Mouse (Mus musculus): ENCODE results near the gene Chek2. TPM values are rescaled to one million over a fixed set of nuclear protein-coding genes. Genes with fewer than 3 reads are reported as not detected.

Chek2 gene
- polyA plus RNA-seq, 1 experiment from 2014 or later = 23.5 TPM

GRCm38 (mm10) chr5:110841046-110841862 lies 1.5 kb downstream of the Chek2 start:
- 90% methylated on average over 14 of the region's 14 CpGs for WGBS
- H3K9ac ChIP-seq = no peak overlapping the region
- no peak for ATAC-seq (ENCODE audit: insufficient number of reproducible peaks, low FRiP score, low TSS enrichment, low read depth)
- H3K4me2 ChIP-seq (replicated peaks) = no peak overlapping the region; the same call in 1 of the 2 replicates
- peaks cover 9% of the 10 kb centered on the region; the same call in 1 of the 2 replicates for H3K4me1 ChIP-seq
- no peak overlapping the region for H3K27ac ChIP-seq (replicated peaks)
- no peaks in the 10 kb centered on the region for H3K9me3 ChIP-seq (replicated peaks)
- no peaks in the 10 kb centered on the region for H3K27me3 ChIP-seq
- peaks cover 7% of the 10 kb centered on the region; the same call in 1 of the 2 replicates for H3K36me3 ChIP-seq
- H3K4me3 ChIP-seq (replicated peaks) = no peak overlapping the region

- H3K27ac ChIP-seq (replicated peaks) = no peak overlapping the region
- H3K27me3 ChIP-seq = no peaks in the 10 kb centered on the region
- 80% methylated on average over 1 of the region's 1 CpGs for WGBS
- peaks cover 17% of the 10 kb centered on the region; the same call in 1 of the 2 replicates for H3K36me3 ChIP-seq
- no peak overlapping the region for H3K4me2 ChIP-seq (replicated peaks)
- ATAC-seq (ENCODE audit: insufficient number of reproducible peaks, low FRiP score, low TSS enrichment, low read depth) = no peak
- no peak overlapping the region for H3K4me3 ChIP-seq (replicated peaks)
- no peaks in the 10 kb centered on the region for H3K9me3 ChIP-seq (replicated peaks)
- no peaks in the 10 kb centered on the region for H3K4me1 ChIP-seq
- H3K9ac ChIP-seq = no peak overlapping the region
Observed at GRCm38 (mm10) chr5:110852990-110853389, 13.2 kb downstream of the Chek2 start.

- Histone ChIP-seq H3K9ac (no peak overlapping the region), H3K27ac (replicated peaks) (0 out of 2 replicates have a peak overlapping the region, but pooled peaks have one; percentile 34), H3K4me3 (replicated peaks) (no peak overlapping the region), H3K27me3 (no peaks in the 10 kb centered on the region), H3K36me3 (peaks cover 11% of the 10 kb centered on the region; the same call in 1 of the 2 replicates), H3K4me2 (replicated peaks) (no peak overlapping the region), H3K4me1 (no peaks in the 10 kb centered on the region), H3K9me3 (replicated peaks) (no peaks in the 10 kb centered on the region)
- ATAC-seq (ENCODE audit: insufficient number of reproducible peaks, low FRiP score, low TSS enrichment, low read depth) = no peak
- WGBS = 22% methylated on average over 5 of the region's 5 CpGs
Observed at GRCm38 (mm10) chr5:110857091-110857490, 17.3 kb downstream of the Chek2 start.

- Histone ChIP-seq H3K9ac (no peak overlapping the region), H3K36me3 (peaks cover 19% of the 10 kb centered on the region), H3K4me1 (no peaks in the 10 kb centered on the region), H3K9me3 (replicated peaks) (no peaks in the 10 kb centered on the region), H3K4me3 (replicated peaks) (0 out of 2 replicates have a peak overlapping the region, but pooled peaks have one; percentile 10), H3K27me3 (no peaks in the 10 kb centered on the region), H3K27ac (replicated peaks) (peak overlapping the region; percentile 78), H3K4me2 (replicated peaks) (no peak overlapping the region)
- WGBS = 52% methylated on average over 13 of the region's 13 CpGs
- 0 out of 2 replicates have a peak, but pooled peaks have one; percentile 43 for ATAC-seq (ENCODE audit: insufficient number of reproducible peaks, low FRiP score, low TSS enrichment, low read depth)
Observed at GRCm38 (mm10) chr5:110859013-110859650, 19.4 kb downstream of the Chek2 start.

GRCm38 (mm10) chr5:110860445-110860844 lies 20.7 kb downstream of the Chek2 start:
- H3K9ac ChIP-seq = no peak overlapping the region
- ATAC-seq (ENCODE audit: insufficient number of reproducible peaks, low FRiP score, low TSS enrichment, low read depth) = no peak
- no peak overlapping the region for H3K4me2 ChIP-seq (replicated peaks)
- WGBS = 86% methylated on average over 5 of the region's 5 CpGs
- H3K27me3 ChIP-seq = no peaks in the 10 kb centered on the region
- no peak overlapping the region for H3K4me3 ChIP-seq (replicated peaks)
- H3K9me3 ChIP-seq (replicated peaks) = no peaks in the 10 kb centered on the region
- H3K27ac ChIP-seq (replicated peaks) = no peak overlapping the region
- peaks cover 19% of the 10 kb centered on the region for H3K36me3 ChIP-seq
- no peaks in the 10 kb centered on the region for H3K4me1 ChIP-seq

GRCm38 (mm10) chr5:110868460-110868859 lies 28.7 kb downstream of the Chek2 start:
- H3K9ac ChIP-seq = no peak overlapping the region
- no peak overlapping the region for H3K4me3 ChIP-seq (replicated peaks)
- 67% methylated on average over 4 of the region's 4 CpGs for WGBS
- no peak overlapping the region for H3K27ac ChIP-seq (replicated peaks)
- H3K27me3 ChIP-seq = no peaks in the 10 kb centered on the region
- H3K36me3 ChIP-seq = peaks cover 15% of the 10 kb centered on the region; the same call in 1 of the 2 replicates
- H3K4me2 ChIP-seq (replicated peaks) = no peak overlapping the region
- no peak for ATAC-seq (ENCODE audit: insufficient number of reproducible peaks, low FRiP score, low TSS enrichment, low read depth)
- peaks cover 8% of the 10 kb centered on the region; the same call in 1 of the 2 replicates for H3K4me1 ChIP-seq
- no peaks in the 10 kb centered on the region for H3K9me3 ChIP-seq (replicated peaks)

- Histone ChIP-seq H3K27me3 (no peaks in the 10 kb centered on the region), H3K4me3 (replicated peaks) (no peak overlapping the region), H3K4me2 (replicated peaks) (no peak overlapping the region), H3K9ac (no peak overlapping the region), H3K36me3 (peaks cover 11% of the 10 kb centered on the region; the same call in 1 of the 2 replicates), H3K27ac (replicated peaks) (0 out of 2 replicates have a peak overlapping the region, but pooled peaks have one; percentile 2), H3K4me1 (peaks cover 8% of the 10 kb centered on the region; the same call in 1 of the 2 replicates), H3K9me3 (replicated peaks) (no peaks in the 10 kb centered on the region)
- 61% methylated on average over 8 of the region's 8 CpGs for WGBS
- no peak for ATAC-seq (ENCODE audit: insufficient number of reproducible peaks, low FRiP score, low TSS enrichment, low read depth)
Observed at GRCm38 (mm10) chr5:110869242-110869669, 29.5 kb downstream of the Chek2 start.

GRCm38 (mm10) chr5:110873160-110873559 lies 33.4 kb downstream of the Chek2 start:
- H3K4me2 ChIP-seq (replicated peaks) = no peak overlapping the region
- H3K4me3 ChIP-seq (replicated peaks) = no peak overlapping the region
- no peaks in the 10 kb centered on the region for H3K27me3 ChIP-seq
- H3K4me1 ChIP-seq = peaks cover 16% of the 10 kb centered on the region; the same call in 1 of the 2 replicates
- no peaks in the 10 kb centered on the region for H3K9me3 ChIP-seq (replicated peaks)
- no peak overlapping the region for H3K27ac ChIP-seq (replicated peaks)
- peaks cover 11% of the 10 kb centered on the region; the same call in 1 of the 2 replicates for H3K36me3 ChIP-seq
- WGBS = 89% methylated on average over 6 of the region's 6 CpGs
- no peak overlapping the region for H3K9ac ChIP-seq
- no peak for ATAC-seq (ENCODE audit: insufficient number of reproducible peaks, low FRiP score, low TSS enrichment, low read depth)

- Histone ChIP-seq H3K4me2 (replicated peaks) (no peak overlapping the region), H3K4me1 (peaks cover 19% of the 10 kb centered on the region), H3K27me3 (no peaks in the 10 kb centered on the region), H3K9me3 (replicated peaks) (no peaks in the 10 kb centered on the region), H3K4me3 (replicated peaks) (no peak overlapping the region), H3K36me3 (peaks cover 11% of the 10 kb centered on the region; the same call in 1 of the 2 replicates), H3K27ac (replicated peaks) (no peak overlapping the region), H3K9ac (no peak overlapping the region)
- ATAC-seq (ENCODE audit: insufficient number of reproducible peaks, low FRiP score, low TSS enrichment, low read depth) = no peak
Observed at GRCm38 (mm10) chr5:110874711-110875110, 34.9 kb downstream of the Chek2 start.

GRCm38 (mm10) chr5:110875286-110875685 lies 35.5 kb downstream of the Chek2 start:
- WGBS = 62% methylated on average over 1 of the region's 1 CpGs
- peaks cover 22% of the 10 kb centered on the region for H3K4me1 ChIP-seq
- H3K27me3 ChIP-seq = no peaks in the 10 kb centered on the region
- H3K36me3 ChIP-seq = peaks cover 7% of the 10 kb centered on the region; the same call in 1 of the 2 replicates
- H3K9me3 ChIP-seq (replicated peaks) = no peaks in the 10 kb centered on the region
- no peak overlapping the region for H3K27ac ChIP-seq (replicated peaks)
- no peak overlapping the region for H3K4me2 ChIP-seq (replicated peaks)
- ATAC-seq (ENCODE audit: insufficient number of reproducible peaks, low FRiP score, low TSS enrichment, low read depth) = no peak
- no peak overlapping the region for H3K4me3 ChIP-seq (replicated peaks)
- H3K9ac ChIP-seq = no peak overlapping the region
